Mouse (Mus musculus): ENCODE data around the gene Elmo1. TPM values are rescaled to one million over a fixed set of nuclear protein-coding genes. Genes with fewer than 3 reads are reported as not detected.

Gene Elmo1
- polyA plus RNA-seq, 1 experiment, result 0.40 TPM

DNA sequence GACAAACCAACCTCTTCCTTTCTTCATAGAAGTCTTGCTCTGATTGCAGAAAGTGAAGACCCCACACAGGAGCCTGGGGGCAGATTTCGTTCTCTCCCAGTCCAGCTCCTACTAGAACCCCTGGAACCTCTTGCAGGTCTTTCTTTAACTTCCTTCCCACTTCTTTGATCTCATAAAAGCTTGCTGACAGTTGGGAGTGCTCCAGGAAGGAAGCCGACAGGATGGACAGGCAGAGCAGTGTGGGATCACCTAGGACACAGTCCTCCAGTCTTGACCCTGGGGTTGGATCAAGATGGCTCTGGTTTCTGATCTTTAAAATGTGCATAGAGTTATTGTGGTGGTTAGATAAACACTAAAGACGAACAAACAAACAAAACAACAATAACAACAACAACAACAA, 147.8 kb downstream of the Elmo1 start:
- Histone ChIP-seq H3K79me2 (ENCODE audit: control insufficient read depth, insufficient read depth) (no peaks in the 10 kb centered on the region), H3ac (ENCODE audit: control insufficient read depth, insufficient read length) (no peak overlapping the region), H3K4me3 (no peak overlapping the region), H3K27me3 (ENCODE audit: control insufficient read depth, insufficient read depth, insufficient read length) (no peaks in the 10 kb centered on the region), H3K36me3 (ENCODE audit: control insufficient read depth, insufficient read depth) (no peaks in the 10 kb centered on the region), H3K4me2 (ENCODE audit: low read depth) (no peak overlapping the region)
- TF ChIP-seq MAX (IDR thresholded peaks at IDR 0.05; ENCODE audit: low read depth), result no peak
- TF ChIP-seq SRF (IDR thresholded peaks at IDR 0.05; ENCODE audit: control insufficient read depth, insufficient read length, low read depth), result no peak
- no peak for TF ChIP-seq POLR2A (IDR thresholded peaks at IDR 0.05; ENCODE audit: insufficient read length, low read depth)
- TF ChIP-seq TCF12 (IDR thresholded peaks at IDR 0.05; ENCODE audit: insufficient read depth, poor library complexity, severe bottlenecking), result no peak
- TF ChIP-seq USF1 (IDR thresholded peaks at IDR 0.05; ENCODE audit: low read depth), result no peak
- no peak for TF ChIP-seq CEBPB (IDR thresholded peaks at IDR 0.05; ENCODE audit: insufficient read depth, poor library complexity, severe bottlenecking)
- TF ChIP-seq E2F4 (IDR thresholded peaks at IDR 0.05; ENCODE audit: insufficient read depth), result no peak
- TF ChIP-seq MYOG (IDR thresholded peaks at IDR 0.05; ENCODE audit: control insufficient read depth in 1 of 3, insufficient read depth in 1 of 3, insufficient read length in 2 of 3, low read depth in 2 of 3), result no peak

GRCm38 (mm10) chr13:20238743-20239142, 148.3 kb downstream of the Elmo1 start:
- no peak overlapping the region for H3K4me3 ChIP-seq
- TF ChIP-seq TCF12 (IDR thresholded peaks at IDR 0.05; ENCODE audit: insufficient read depth, poor library complexity, severe bottlenecking), result no peak
- TF ChIP-seq CEBPB (IDR thresholded peaks at IDR 0.05; ENCODE audit: insufficient read depth, poor library complexity, severe bottlenecking), result no peak
- no peak for TF ChIP-seq TCF3 (IDR thresholded peaks at IDR 0.05; ENCODE audit: insufficient read length, low read depth)
- no peak for TF ChIP-seq MYOD1 (IDR thresholded peaks at IDR 0.05; ENCODE audit: control insufficient read depth in 1 of 3, insufficient read length in 2 of 3, low read depth in 2 of 3)
- no peak for TF ChIP-seq MYOG (IDR thresholded peaks at IDR 0.05; ENCODE audit: control insufficient read depth in 1 of 3, insufficient read depth in 1 of 3, insufficient read length in 2 of 3, low read depth in 2 of 3)
- no peak for TF ChIP-seq E2F4 (IDR thresholded peaks at IDR 0.05; ENCODE audit: insufficient read depth)
- TF ChIP-seq USF1 (IDR thresholded peaks at IDR 0.05; ENCODE audit: low read depth), result no peak
- no peak for TF ChIP-seq POLR2A (IDR thresholded peaks at IDR 0.05; ENCODE audit: insufficient read length, low read depth)
- no peak for TF ChIP-seq POLR2AphosphoS2 (IDR thresholded peaks at IDR 0.05; ENCODE audit: insufficient read length, low read depth)
- no peak for TF ChIP-seq REST (IDR thresholded peaks at IDR 0.05; ENCODE audit: insufficient read depth, insufficient read length)
- TF ChIP-seq MAX (IDR thresholded peaks at IDR 0.05; ENCODE audit: low read depth), result no peak
- no peak for TF ChIP-seq SRF (IDR thresholded peaks at IDR 0.05; ENCODE audit: control insufficient read depth, insufficient read length, low read depth)
- no peak overlapping the region for H3ac ChIP-seq (ENCODE audit: control insufficient read depth, insufficient read length)
- no peaks in the 10 kb centered on the region for H3K79me2 ChIP-seq (ENCODE audit: control insufficient read depth, insufficient read depth)
- H3K36me3 ChIP-seq (ENCODE audit: control insufficient read depth, insufficient read depth), result no peaks in the 10 kb centered on the region
- H3K27me3 ChIP-seq (ENCODE audit: control insufficient read depth, insufficient read depth, insufficient read length), result no peaks in the 10 kb centered on the region
- no peak overlapping the region for H3K4me2 ChIP-seq (ENCODE audit: low read depth)

DNA sequence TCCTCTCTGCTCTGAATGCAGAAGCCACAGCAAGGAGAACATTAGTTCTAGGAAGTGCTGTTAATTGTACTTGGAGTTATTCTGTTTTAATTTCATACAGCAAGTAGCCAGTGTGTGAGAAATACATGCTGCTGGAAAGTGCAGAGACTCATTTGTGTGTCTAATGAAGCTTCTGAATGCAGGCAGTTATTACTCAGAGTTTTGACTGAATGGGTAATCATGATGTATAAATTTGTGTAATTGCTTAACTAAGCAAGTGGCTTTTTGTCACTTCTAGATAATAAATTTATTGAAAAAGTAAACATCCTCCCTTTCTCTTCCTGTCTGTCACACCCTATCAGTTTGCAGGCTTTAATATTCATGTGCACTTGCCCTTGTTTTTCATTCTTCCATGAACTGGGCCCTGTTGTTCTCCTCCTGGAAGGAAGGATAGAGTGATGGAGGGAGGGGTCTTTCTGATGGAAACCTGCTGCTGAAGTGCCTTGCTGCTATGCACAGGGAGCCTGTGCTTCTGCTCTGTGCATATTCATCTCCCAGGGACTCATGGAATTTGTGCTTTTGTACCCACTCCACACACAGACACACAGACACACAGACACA, 159.8 kb downstream of the Elmo1 start:
- no peak overlapping the region for H3K4me3 ChIP-seq
- H3K27me3 ChIP-seq (ENCODE audit: control insufficient read depth, insufficient read depth, insufficient read length), result no peaks in the 10 kb centered on the region
- H3K36me3 ChIP-seq (ENCODE audit: control insufficient read depth, insufficient read depth), result no peaks in the 10 kb centered on the region
- no peak overlapping the region for H3ac ChIP-seq (ENCODE audit: control insufficient read depth, insufficient read length)
- no peak overlapping the region for H3K4me2 ChIP-seq (ENCODE audit: low read depth)
- no peak for TF ChIP-seq TCF12 (IDR thresholded peaks at IDR 0.05; ENCODE audit: insufficient read depth, poor library complexity, severe bottlenecking)
- H3K79me2 ChIP-seq (ENCODE audit: control insufficient read depth, insufficient read depth), result no peaks in the 10 kb centered on the region

DNA sequence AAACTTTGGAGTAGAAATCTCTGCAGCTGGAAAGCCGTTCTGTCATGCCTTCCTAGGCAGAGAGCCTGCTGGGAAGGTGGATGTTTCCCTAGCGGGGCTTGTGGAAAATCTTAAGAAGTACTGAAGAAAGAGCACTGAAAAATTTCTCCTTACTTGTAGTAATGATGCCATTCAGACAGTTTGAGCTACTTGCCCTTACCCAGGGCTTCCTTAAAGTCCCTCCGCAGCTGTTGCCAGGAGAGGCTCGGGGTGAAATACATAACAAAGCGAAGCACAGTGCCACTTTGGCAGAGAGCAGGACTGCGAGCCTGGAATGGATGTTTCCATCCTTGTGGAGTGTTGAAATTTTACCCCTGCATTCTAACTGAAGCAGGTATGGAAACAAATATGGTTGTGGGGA, 164.5 kb downstream of the Elmo1 start:
- Histone ChIP-seq H3K4me2 (ENCODE audit: low read depth) (no peak overlapping the region), H3K79me2 (ENCODE audit: control insufficient read depth, insufficient read depth) (no peaks in the 10 kb centered on the region), H3K4me3 (no peak overlapping the region), H3ac (ENCODE audit: control insufficient read depth, insufficient read length) (no peak overlapping the region), H3K27me3 (ENCODE audit: control insufficient read depth, insufficient read depth, insufficient read length) (no peaks in the 10 kb centered on the region), H3K36me3 (ENCODE audit: control insufficient read depth, insufficient read depth) (no peaks in the 10 kb centered on the region)
- no peak for TF ChIP-seq E2F4 (IDR thresholded peaks at IDR 0.05; ENCODE audit: insufficient read depth)
- TF ChIP-seq REST (IDR thresholded peaks at IDR 0.05; ENCODE audit: insufficient read depth, insufficient read length), result no peak
- no peak for TF ChIP-seq SRF (IDR thresholded peaks at IDR 0.05; ENCODE audit: control insufficient read depth, insufficient read length, low read depth)
- TF ChIP-seq MAX (IDR thresholded peaks at IDR 0.05; ENCODE audit: low read depth), result no peak
- no peak for TF ChIP-seq TCF3 (IDR thresholded peaks at IDR 0.05; ENCODE audit: insufficient read length, low read depth)
- no peak for TF ChIP-seq CEBPB (IDR thresholded peaks at IDR 0.05; ENCODE audit: insufficient read depth, poor library complexity, severe bottlenecking)
- TF ChIP-seq TCF12 (IDR thresholded peaks at IDR 0.05; ENCODE audit: insufficient read depth, poor library complexity, severe bottlenecking), result no peak
- no peak for TF ChIP-seq POLR2A (IDR thresholded peaks at IDR 0.05; ENCODE audit: insufficient read length, low read depth)
- TF ChIP-seq MYOG (IDR thresholded peaks at IDR 0.05; ENCODE audit: control insufficient read depth in 1 of 3, insufficient read depth in 1 of 3, insufficient read length in 2 of 3, low read depth in 2 of 3), result no peak
- no peak for TF ChIP-seq MYOD1 (IDR thresholded peaks at IDR 0.05; ENCODE audit: control insufficient read depth in 1 of 3, insufficient read length in 2 of 3, low read depth in 2 of 3)
- TF ChIP-seq POLR2AphosphoS2 (IDR thresholded peaks at IDR 0.05; ENCODE audit: insufficient read length, low read depth), result no peak
- TF ChIP-seq USF1 (IDR thresholded peaks at IDR 0.05; ENCODE audit: low read depth), result no peak

DNA sequence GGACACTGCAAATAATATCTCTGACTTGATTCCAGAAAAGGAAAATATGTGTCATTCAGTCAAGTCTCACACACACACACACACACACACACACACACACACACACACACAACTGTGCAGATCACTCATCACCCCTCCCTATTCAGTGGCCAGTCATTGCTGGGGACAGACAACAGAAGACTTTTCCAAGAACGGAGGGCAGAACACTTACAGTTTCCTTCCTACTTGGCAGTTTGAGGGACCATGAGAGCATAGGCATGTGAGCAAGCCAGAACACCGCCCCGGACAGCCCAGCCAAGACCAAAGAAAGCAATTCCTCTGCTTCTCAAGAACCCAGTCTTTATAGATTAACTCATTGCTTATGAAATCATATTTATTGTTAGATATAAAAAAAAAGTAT, 165.0 kb downstream of the Elmo1 start:
- Histone ChIP-seq H3K79me2 (ENCODE audit: control insufficient read depth, insufficient read depth) (no peaks in the 10 kb centered on the region), H3K4me3 (no peak overlapping the region), H3K4me2 (ENCODE audit: low read depth) (no peak overlapping the region), H3ac (ENCODE audit: control insufficient read depth, insufficient read length) (no peak overlapping the region), H3K27me3 (ENCODE audit: control insufficient read depth, insufficient read depth, insufficient read length) (no peaks in the 10 kb centered on the region), H3K36me3 (ENCODE audit: control insufficient read depth, insufficient read depth) (no peaks in the 10 kb centered on the region)
- TF ChIP-seq E2F4 (IDR thresholded peaks at IDR 0.05; ENCODE audit: insufficient read depth), result no peak
- TF ChIP-seq MAX (IDR thresholded peaks at IDR 0.05; ENCODE audit: low read depth), result no peak
- TF ChIP-seq MYOD1 (IDR thresholded peaks at IDR 0.05; ENCODE audit: control insufficient read depth in 1 of 3, insufficient read length in 2 of 3, low read depth in 2 of 3), result no peak
- no peak for TF ChIP-seq REST (IDR thresholded peaks at IDR 0.05; ENCODE audit: insufficient read depth, insufficient read length)
- no peak for TF ChIP-seq POLR2A (IDR thresholded peaks at IDR 0.05; ENCODE audit: insufficient read length, low read depth)
